Mouse (Mus musculus) heart, adult 2 months (tissue): ENCODE measurements around the gene Sorbs2.

Experiments used
- EP300 ChIP-seq: fragments of 200-500 bp; IDR thresholded peaks from 2 replicates; pipeline ENCODE4 v1.6.1; 2011; ENCODE audit warnings: low read depth, low read length, control low read depth; ENCODE audit not compliant: insufficient read depth
- POLR2A ChIP-seq: fragments of 200-500 bp; IDR thresholded peaks from 2 replicates; pipeline ENCODE4 v1.6.1; 2011; ENCODE audit warnings: mild to moderate bottlenecking, low read depth, low read length, control low read depth; ENCODE audit not compliant: insufficient read depth

GRCm38 (mm10) chr8:45584390-45585052 lies 76.9 kb downstream of the Sorbs2 start:
- TF ChIP-seq POLR2A (no peak), EP300 (no peak)
